ENCODE assay signal across 16 mouse cellular contexts in the genomic region with DNA sequence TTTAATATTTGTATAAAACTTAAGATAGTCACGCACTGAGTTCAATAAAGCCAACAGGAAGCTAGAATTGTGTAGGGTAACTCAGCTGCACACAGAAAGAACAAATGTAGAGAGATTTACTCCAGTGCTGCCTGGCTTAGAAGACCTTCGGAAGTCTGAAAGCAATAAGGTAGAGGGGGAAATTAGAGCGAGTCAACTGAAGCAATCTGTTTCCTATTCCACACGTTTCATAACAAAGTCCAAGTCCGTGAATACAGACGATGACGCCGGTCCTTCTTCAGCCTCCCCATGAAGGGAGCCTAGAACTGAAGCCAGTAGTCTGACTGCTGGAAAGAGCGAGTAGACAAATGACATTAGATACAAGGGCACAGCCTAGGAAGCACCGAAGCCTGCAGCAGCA.
DNase-seq lines count a peak whose midpoint lies in the region; ATAC-seq lines count a peak whose summit lies in the region.
"Had no signal": no experiment of that assay in that cellular context is flagged by ENCODE, and none has a peak within 500 bp of the region (broad histone marks: within the 10 kb centered on the region; RNA-seq: fewer than 3 reads in every experiment).

No protein-coding gene starts in this region.

- H3K4me3 ChIP-seq in neural tube, embryonic 13.5 days: no peak overlapping the region
- 0 out of 2 replicates have a peak overlapping the region, but pooled peaks have one; percentile 43 for H3K4me3 ChIP-seq in forebrain, embryonic 10.5 days
- H3K4me3 ChIP-seq in hindbrain, embryonic 14.5 days (replicated peaks; ENCODE audit: low read length): no peak overlapping the region
- H3K4me3 ChIP-seq in neural tube, embryonic 15.5 days (replicated peaks): no peak overlapping the region
- no peak overlapping the region for H3K4me3 ChIP-seq in liver, embryonic 11.5 days (ENCODE audit: low read depth, low read length)
- H3K4me3 ChIP-seq: erythroblast, embryonic 14.5 days; megakaryocyte, embryonic 14.5 days had no signal

- 37% methylated on average over 10 of the region's 10 CpGs for whole genome bisulfite sequencing in neural tube, embryonic 13.5 days
- 21% methylated on average over 10 of the region's 10 CpGs for WGBS in forebrain, embryonic 10.5 days
- 31% methylated on average over 10 of the region's 10 CpGs for WGBS in hindbrain, embryonic 14.5 days
- WGBS in neural tube, embryonic 15.5 days: 30% methylated on average over 10 of the region's 10 CpGs
- 70% methylated on average over 10 of the region's 10 CpGs for WGBS in liver, embryonic 11.5 days

- H3K9me3 ChIP-seq in neural tube, embryonic 13.5 days: no peaks in the 10 kb centered on the region
- no peaks in the 10 kb centered on the region for H3K9me3 ChIP-seq in forebrain, embryonic 10.5 days
- H3K9me3 ChIP-seq in hindbrain, embryonic 14.5 days (ENCODE audit: control insufficient read depth, low read length): no peaks in the 10 kb centered on the region
- H3K9me3 ChIP-seq in neural tube, embryonic 15.5 days (replicated peaks): no peaks in the 10 kb centered on the region
- H3K9me3 ChIP-seq in liver, embryonic 11.5 days (ENCODE audit: control insufficient read depth, low read length): no peaks in the 10 kb centered on the region
- H3K9me3 ChIP-seq: megakaryocyte, embryonic 14.5 days had no signal

- H3K36me3 ChIP-seq in neural tube, embryonic 13.5 days: no peaks in the 10 kb centered on the region
- H3K36me3 ChIP-seq in forebrain, embryonic 10.5 days (replicated peaks): no peaks in the 10 kb centered on the region
- no peaks in the 10 kb centered on the region for H3K36me3 ChIP-seq in hindbrain, embryonic 14.5 days (replicated peaks; ENCODE audit: control insufficient read depth, insufficient read depth)
- no peaks in the 10 kb centered on the region for H3K36me3 ChIP-seq in neural tube, embryonic 15.5 days
- H3K36me3 ChIP-seq in liver, embryonic 11.5 days (ENCODE audit: control insufficient read depth, insufficient read depth, low read length): no peaks in the 10 kb centered on the region

- no peak for DNase-seq in neural tube, embryonic 10.5 days (ENCODE audit: extremely low spot score, low spot score)
- DNase-seq in forebrain, embryonic 10.5 days (ENCODE audit: extremely low spot score, low spot score): peak; percentile 36
- DNase-seq in hindbrain, embryonic 14.5 days (ENCODE audit: low spot score): no peak
- no peak for DNase-seq in left cerebral cortex, adult 8-10 months (ENCODE audit: low spot score in 2 of 2)
- DNase-seq in liver, embryonic 11.5 days (ENCODE audit: low spot score): no peak
- DNase-seq: adrenal gland, postnatal 14 days; gastrocnemius, postnatal 36 days; kidney, adult 11 months; kidney, postnatal 4 days; lung, embryonic 14.5 days; right cerebral cortex, postnatal 4 days had no signal

- H3K27ac ChIP-seq in neural tube, embryonic 13.5 days (replicated peaks): peak overlapping the region; percentile 91
- H3K27ac ChIP-seq in forebrain, embryonic 10.5 days: peak overlapping the region; percentile 92
- H3K27ac ChIP-seq in hindbrain, embryonic 14.5 days: peak overlapping the region; percentile 64
- peak overlapping the region; percentile 72 for H3K27ac ChIP-seq in neural tube, embryonic 15.5 days (replicated peaks)
- no peak overlapping the region for H3K27ac ChIP-seq in liver, embryonic 11.5 days (ENCODE audit: low read depth, low read length)

- H3K27me3 ChIP-seq in neural tube, embryonic 13.5 days: peaks cover 12% of the 10 kb centered on the region; the same call in 1 of the 2 replicates
- peaks cover 31% of the 10 kb centered on the region for H3K27me3 ChIP-seq in forebrain, embryonic 10.5 days (ENCODE audit: poor library complexity, severe bottlenecking)
- no peaks in the 10 kb centered on the region for H3K27me3 ChIP-seq in hindbrain, embryonic 14.5 days (ENCODE audit: control insufficient read depth, insufficient read depth, low read length)
- no peaks in the 10 kb centered on the region for H3K27me3 ChIP-seq in neural tube, embryonic 15.5 days (replicated peaks)
- peaks cover 49% of the 10 kb centered on the region for H3K27me3 ChIP-seq in liver, embryonic 11.5 days (replicated peaks; ENCODE audit: control insufficient read depth, insufficient read depth, low read length)
- H3K27me3 ChIP-seq: CH12.LX had no signal

- H3K4me1 ChIP-seq in neural tube, embryonic 13.5 days (replicated peaks): peaks cover 41% of the 10 kb centered on the region
- H3K4me1 ChIP-seq in forebrain, embryonic 10.5 days: peaks cover 82% of the 10 kb centered on the region
- H3K4me1 ChIP-seq in hindbrain, embryonic 14.5 days (replicated peaks; ENCODE audit: control insufficient read depth, insufficient read depth, low read length): peaks cover 21% of the 10 kb centered on the region
- H3K4me1 ChIP-seq in neural tube, embryonic 15.5 days: peaks cover 37% of the 10 kb centered on the region
- peaks cover 13% of the 10 kb centered on the region for H3K4me1 ChIP-seq in liver, embryonic 11.5 days (replicated peaks; ENCODE audit: control insufficient read depth, insufficient read depth, low read length)

- no peak overlapping the region for H3K9ac ChIP-seq in neural tube, embryonic 13.5 days
- H3K9ac ChIP-seq in hindbrain, embryonic 14.5 days: no peak overlapping the region
- H3K9ac ChIP-seq in neural tube, embryonic 15.5 days (replicated peaks): no peak overlapping the region
- no peak overlapping the region for H3K9ac ChIP-seq in liver, embryonic 11.5 days (ENCODE audit: low read depth, low read length)
- H3K9ac ChIP-seq: lung, embryonic 14.5 days had no signal

- no peak for ATAC-seq in neural tube, embryonic 13.5 days (ENCODE audit: low read depth)
- ATAC-seq in hindbrain, embryonic 14.5 days (ENCODE audit: low FRiP score): no peak
- ATAC-seq in neural tube, embryonic 15.5 days (ENCODE audit: low FRiP score): no peak
- no peak for ATAC-seq in liver, embryonic 11.5 days (replicated peaks; ENCODE audit: low FRiP score)

- peak overlapping the region; percentile 35; the same call in 1 of the 2 replicates for H3K4me2 ChIP-seq in neural tube, embryonic 13.5 days
- H3K4me2 ChIP-seq in hindbrain, embryonic 14.5 days (replicated peaks): no peak overlapping the region
- H3K4me2 ChIP-seq in neural tube, embryonic 15.5 days: 0 out of 2 replicates have a peak overlapping the region, but pooled peaks have one; percentile 30
- H3K4me2 ChIP-seq in liver, embryonic 11.5 days: no peak overlapping the region
- H3K4me2 ChIP-seq: lung, embryonic 14.5 days had no signal

Comparison
In these comparisons a context has a peak if more than half of its experiments do, and no peak if none do; other contexts are left out.
1. H3K4me2 ChIP-seq: peak in neural tube, embryonic 13.5 days (single experiment) and neural tube, embryonic 15.5 days (single experiment); none in hindbrain, embryonic 14.5 days (single experiment) and liver, embryonic 11.5 days (single experiment).